Mouse (Mus musculus) hindbrain, embryonic 11.5 days (tissue): ENCODE measurements at regions not wholly inside any gene's neighbourhood (a gene's known extent, or its start where the extent isn't known, plus 50 kb on each side); places are given as distances from the start of the nearest gene placed in this dataset.

Experiments used
- ATAC-seq: fragments of 200-750 bp; cut with Nextera tagmentation; 2 replicates; pipeline ENCODE4 v1.8.0; 2017; ENCODE audit warnings: mild to moderate bottlenecking, moderate TSS enrichment, moderate library complexity; ENCODE audit not compliant: low FRiP score
- DNase-seq: peaks from one replicate; pipeline ENCODE4 v3.0.0-alpha.2; 2015; ENCODE audit warnings: low spot score
- H3K27ac ChIP-seq: fragments of 300-500 bp; sonication (generic); 2 replicates; pipeline ENCODE4 v1.5.1; 2014; ENCODE audit warnings: mild to moderate bottlenecking, low read depth, low read length
- H3K27me3 ChIP-seq: fragments of 300-500 bp; sonication (generic); 2 replicates; pipeline ENCODE4 v1.6.1; 2014; ENCODE audit warnings: mild to moderate bottlenecking, low read length, moderate library complexity, mixed read lengths; ENCODE audit not compliant: control insufficient read depth, insufficient read depth
- H3K36me3 ChIP-seq: fragments of 300-500 bp; sonication (generic); 2 replicates; pipeline ENCODE4 v1.6.1; 2014; ENCODE audit warnings: mild to moderate bottlenecking, low read length, moderate library complexity, mixed read lengths; ENCODE audit not compliant: control insufficient read depth, insufficient read depth
- H3K4me1 ChIP-seq: fragments of 300-500 bp; sonication (generic); replicated peaks from 2 replicates; pipeline ENCODE4 v1.6.1; 2014; ENCODE audit warnings: low read length, mixed read lengths; ENCODE audit not compliant: control insufficient read depth, insufficient read depth
- H3K4me2 ChIP-seq: fragments of 300-500 bp; sonication (generic); replicated peaks from 2 replicates; pipeline ENCODE4 v1.6.1; 2014; ENCODE audit warnings: mild to moderate bottlenecking, low read depth, low read length
- H3K4me3 ChIP-seq: fragments of 300-500 bp; sonication (generic); 2 replicates; pipeline ENCODE4 v1.5.1; 2014; ENCODE audit warnings: low read depth, low read length
- H3K9ac ChIP-seq: fragments of 300-500 bp; sonication (generic); 2 replicates; pipeline ENCODE4 v1.6.1; 2014; ENCODE audit warnings: low read depth, low read length
- H3K9me3 ChIP-seq: fragments of 300-500 bp; sonication (generic); 2 replicates; pipeline ENCODE4 v1.6.1; 2016; ENCODE audit warnings: low read length; ENCODE audit not compliant: control insufficient read depth
- WGBS: fragments of 180-500 bp; shearing (Covaris S2); extraction: QIAGEN DNeasy Blood & Tissue Kit; methylation state at CpG from one replicate; pipeline ENCODE4 v1.1.7; 2014; 5-methylcytosine and 5-hydroxymethylcytosine counted together

DNA sequence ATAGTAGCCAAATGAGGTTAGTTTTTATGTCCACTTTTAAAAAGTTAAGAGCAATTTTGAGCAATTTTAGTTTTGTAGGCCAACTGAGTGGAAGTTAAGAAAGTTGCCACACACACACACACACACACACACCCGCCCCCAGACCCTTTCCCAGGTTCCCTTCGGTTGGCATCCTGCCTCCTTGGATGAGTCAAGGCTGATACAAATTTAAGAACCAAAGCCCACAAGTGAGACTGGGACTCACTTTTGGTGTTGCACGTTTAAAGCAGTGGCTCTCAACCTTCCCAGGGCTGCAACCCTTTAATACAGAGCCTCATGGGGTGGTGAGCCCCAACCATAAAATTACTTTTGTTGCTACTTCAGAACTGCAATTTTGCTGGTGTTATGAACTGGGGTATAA, 70.4 kb downstream of the Tmem30b start:
- H3K9ac ChIP-seq, result no peak overlapping the region
- H3K36me3 ChIP-seq, result no peaks in the 10 kb centered on the region
- no peak overlapping the region for H3K4me3 ChIP-seq
- H3K4me1 ChIP-seq, result no peaks in the 10 kb centered on the region
- DNase-seq (no peak), ATAC-seq (no peak)
- no peaks in the 10 kb centered on the region for H3K27me3 ChIP-seq
- H3K9me3 ChIP-seq, result no peaks in the 10 kb centered on the region
- 71% methylated on average over 3 of the region's 3 CpGs for WGBS
- no peak overlapping the region for H3K4me2 ChIP-seq
- H3K27ac ChIP-seq, result no peak overlapping the region

- H3K36me3 ChIP-seq, result no peaks in the 10 kb centered on the region
- H3K9ac ChIP-seq, result no peak overlapping the region
- H3K4me1 ChIP-seq, result no peaks in the 10 kb centered on the region
- WGBS, result 66% methylated on average over 5 of the region's 5 CpGs
- no peak overlapping the region for H3K4me3 ChIP-seq
- no peak overlapping the region for H3K27ac ChIP-seq
- no peaks in the 10 kb centered on the region for H3K27me3 ChIP-seq
- H3K4me2 ChIP-seq, result no peak overlapping the region
- DNase-seq (no peak), ATAC-seq (no peak)
- no peaks in the 10 kb centered on the region for H3K9me3 ChIP-seq
These were observed 71.2 kb downstream of the Tmem30b start for GRCm38 (mm10) chr12:73475020-73475419.

DNA sequence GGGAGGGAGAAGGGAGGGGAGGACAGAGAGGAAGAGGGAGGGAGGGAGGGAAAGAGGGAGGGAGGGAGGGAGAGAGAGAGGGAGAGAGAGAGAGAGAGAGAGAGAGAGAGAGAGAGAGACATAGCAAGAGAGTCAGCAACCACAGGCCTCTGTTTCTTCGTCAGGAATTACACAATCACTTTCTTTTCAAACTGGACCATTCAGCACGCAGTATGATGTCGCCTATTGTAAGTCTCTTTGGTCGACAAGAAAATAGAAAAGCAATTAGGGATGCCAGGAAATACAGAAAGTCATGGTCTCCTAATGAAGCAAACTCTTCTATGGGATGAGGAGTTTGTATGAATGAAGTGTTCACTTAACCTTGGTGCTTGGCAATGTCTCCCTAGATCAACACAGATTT, 73.1 kb downstream of the Tmem30b start:
- WGBS, result 68% methylated on average over 4 of the region's 4 CpGs
- ATAC-seq, result no peak
- no peaks in the 10 kb centered on the region for H3K9me3 ChIP-seq
- H3K4me2 ChIP-seq, result no peak overlapping the region
- no peaks in the 10 kb centered on the region for H3K4me1 ChIP-seq
- H3K36me3 ChIP-seq, result no peaks in the 10 kb centered on the region
- no peak overlapping the region for H3K27ac ChIP-seq
- no peaks in the 10 kb centered on the region for H3K27me3 ChIP-seq
- no peak overlapping the region for H3K4me3 ChIP-seq
- no peak for DNase-seq
- H3K9ac ChIP-seq, result no peak overlapping the region

DNA sequence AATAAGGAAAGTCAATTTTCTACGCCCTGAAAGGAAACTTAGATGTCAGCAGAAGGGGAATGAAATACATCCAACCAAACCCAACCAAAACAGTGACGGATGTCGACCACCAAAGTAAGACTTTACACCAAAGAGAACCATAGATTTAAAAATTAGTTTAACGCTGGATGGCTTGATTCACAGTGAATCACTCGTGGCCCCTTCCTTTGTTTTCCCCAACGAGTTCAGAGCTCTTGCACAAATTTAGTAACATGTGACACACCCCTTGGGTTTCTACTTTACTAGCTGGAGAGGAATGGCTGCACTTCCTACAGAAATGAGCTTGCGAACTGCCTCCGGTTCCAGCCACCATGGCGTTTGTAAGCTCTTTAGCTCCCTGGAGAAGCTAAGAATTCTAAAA, 74.2 kb downstream of the Tmem30b start:
- Histone ChIP-seq H3K36me3 (no peaks in the 10 kb centered on the region), H3K27ac (no peak overlapping the region), H3K9me3 (no peaks in the 10 kb centered on the region), H3K4me3 (no peak overlapping the region), H3K4me2 (no peak overlapping the region), H3K4me1 (no peaks in the 10 kb centered on the region), H3K9ac (no peak overlapping the region), H3K27me3 (no peaks in the 10 kb centered on the region)
- DNase-seq (no peak), ATAC-seq (no peak)
- 72% methylated on average over 9 of the region's 9 CpGs for WGBS

DNA sequence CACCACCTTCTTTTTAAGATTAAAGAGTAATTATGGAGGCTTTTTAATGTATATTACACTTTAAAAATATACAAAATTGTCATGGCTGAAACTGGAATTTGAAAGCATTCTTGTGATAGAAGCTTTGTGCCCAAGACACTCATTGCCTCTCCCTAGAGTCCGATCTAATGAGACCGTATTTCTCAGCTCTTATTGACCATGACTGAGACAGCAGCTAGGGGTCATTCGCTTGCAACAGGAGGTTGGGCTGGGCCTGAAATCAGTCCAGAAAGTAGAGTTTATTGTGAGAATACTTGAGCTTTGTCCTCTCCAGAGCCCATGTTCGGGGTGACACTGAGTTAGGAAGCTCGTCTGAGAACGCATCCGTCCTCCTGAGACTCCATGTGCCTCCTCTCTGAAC, 79.7 kb downstream of the Tmem30b start:
- H3K9ac ChIP-seq, result no peak overlapping the region
- ATAC-seq (no peak), DNase-seq (no peak)
- no peaks in the 10 kb centered on the region for H3K9me3 ChIP-seq
- 76% methylated on average over 7 of the region's 7 CpGs for WGBS
- no peaks in the 10 kb centered on the region for H3K27me3 ChIP-seq
- H3K4me2 ChIP-seq, result no peak overlapping the region
- H3K27ac ChIP-seq, result no peak overlapping the region
- no peaks in the 10 kb centered on the region for H3K4me1 ChIP-seq
- no peak overlapping the region for H3K4me3 ChIP-seq
- no peaks in the 10 kb centered on the region for H3K36me3 ChIP-seq

- Histone ChIP-seq H3K9me3 (no peaks in the 10 kb centered on the region), H3K9ac (no peak overlapping the region), H3K27me3 (no peaks in the 10 kb centered on the region), H3K4me3 (no peak overlapping the region), H3K27ac (no peak overlapping the region), H3K4me2 (no peak overlapping the region), H3K36me3 (no peaks in the 10 kb centered on the region), H3K4me1 (no peaks in the 10 kb centered on the region)
- ATAC-seq (no peak), DNase-seq (no peak)
- WGBS, result 65% methylated on average over 5 of the region's 5 CpGs
These were observed 80.2 kb downstream of the Tmem30b start for GRCm38 (mm10) chr12:73465975-73466374.

DNA sequence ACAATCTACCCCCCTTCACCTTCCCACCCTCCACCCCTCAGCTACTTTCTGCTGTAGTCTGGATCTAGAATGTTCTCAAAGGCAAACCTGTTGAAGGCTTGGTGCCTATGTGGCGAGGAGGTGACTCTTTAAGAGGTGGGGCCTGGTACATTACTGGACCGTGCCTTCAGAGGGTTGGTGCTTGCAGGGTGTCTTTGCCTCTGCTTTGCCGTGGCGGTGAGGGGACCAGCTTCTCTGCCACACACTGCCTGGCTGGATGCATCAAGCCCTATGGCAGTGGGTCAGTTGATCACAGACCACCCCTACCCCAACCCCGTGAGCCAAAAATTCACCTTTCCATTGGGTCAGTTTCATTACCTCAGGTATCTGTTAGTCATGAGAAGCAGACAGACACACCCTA, 81.9 kb downstream of the Tmem30b start:
- H3K27me3 ChIP-seq, result no peaks in the 10 kb centered on the region
- no peak overlapping the region for H3K9ac ChIP-seq
- H3K4me3 ChIP-seq, result no peak overlapping the region
- 88% methylated on average over 5 of the region's 5 CpGs for WGBS
- no peaks in the 10 kb centered on the region for H3K36me3 ChIP-seq
- no peak overlapping the region for H3K4me2 ChIP-seq
- H3K9me3 ChIP-seq, result no peaks in the 10 kb centered on the region
- H3K27ac ChIP-seq, result no peak overlapping the region
- DNase-seq (no peak), ATAC-seq (no peak)
- H3K4me1 ChIP-seq, result no peaks in the 10 kb centered on the region

GRCm38 (mm10) chr12:73462091-73462490, 84.1 kb downstream of the Tmem30b start:
- H3K4me3 ChIP-seq, result no peak overlapping the region
- DNase-seq, result no peak
- no peak for ATAC-seq
- 38% methylated on average over 4 of the region's 5 CpGs for WGBS
- H3K4me2 ChIP-seq, result no peak overlapping the region
- no peaks in the 10 kb centered on the region for H3K4me1 ChIP-seq
- no peak overlapping the region for H3K27ac ChIP-seq
- no peak overlapping the region for H3K9ac ChIP-seq
- H3K9me3 ChIP-seq, result no peaks in the 10 kb centered on the region
- H3K36me3 ChIP-seq, result no peaks in the 10 kb centered on the region
- H3K27me3 ChIP-seq, result no peaks in the 10 kb centered on the region

DNA sequence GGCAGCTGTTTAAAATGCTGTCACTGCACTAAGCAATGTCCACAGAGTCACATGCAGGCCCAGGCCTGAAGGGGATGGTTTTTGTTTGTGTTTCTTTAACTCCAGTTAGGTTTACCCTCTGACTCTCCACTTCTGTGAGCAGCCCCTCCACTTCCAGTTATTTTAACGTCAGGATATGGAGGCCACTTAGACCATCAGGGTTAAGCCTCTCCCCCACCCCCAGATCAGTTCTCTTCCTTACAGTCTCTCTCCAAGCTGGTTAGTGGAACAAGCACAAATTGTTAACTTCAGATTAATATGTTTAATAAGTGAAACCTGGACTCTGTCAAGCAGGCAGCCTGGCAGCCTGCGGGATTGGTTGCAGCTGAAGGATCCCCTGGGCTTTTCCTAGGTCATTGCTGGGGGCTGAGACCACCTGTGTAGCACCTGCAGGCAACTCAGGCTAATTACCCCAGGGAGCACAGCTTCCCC, 85.9 kb downstream of the Tmem30b start:
- Histone ChIP-seq H3K9me3 (no peaks in the 10 kb centered on the region), H3K4me2 (no peak overlapping the region), H3K9ac (no peak overlapping the region), H3K27me3 (no peaks in the 10 kb centered on the region), H3K36me3 (no peaks in the 10 kb centered on the region), H3K4me3 (no peak overlapping the region), H3K27ac (no peak overlapping the region), H3K4me1 (no peaks in the 10 kb centered on the region)
- no peak for ATAC-seq
- 37% methylated on average over 2 of the region's 2 CpGs for WGBS
- DNase-seq, result no peak
